Mouse (Mus musculus) bone marrow macrophage, adult 2 months (primary cell): ENCODE data around the gene Cfap74.

ENCODE experiments used
- CTCF ChIP-seq: IDR thresholded peaks from 2 replicates; pipeline ENCODE4 v1.5.1; 2012; ENCODE audit warnings: low read depth, mild to moderate bottlenecking, low read length, moderate library complexity
- POLR2A ChIP-seq: IDR thresholded peaks from 2 replicates; pipeline ENCODE4 v1.6.1; 2012; ENCODE audit warnings: mild to moderate bottlenecking, low read depth, low read length, borderline replicate concordance

- TF ChIP-seq POLR2A (no peak), CTCF (no peak)
Measured at GRCm38 (mm10) chr4:155402489-155402888, 6.5 kb upstream of the Cfap74 start.
